Mouse (Mus musculus): ENCODE data around the gene Dbn1.
A peak's percentile ranks its signal among the peaks of the same experiment; 100 is the strongest.
"Not testable (repeated sequence)": the region's sequence is repeated elsewhere in the genome, so short reads cannot be mapped to it uniquely, and the experiment has no call there.

Gene Dbn1

DNA sequence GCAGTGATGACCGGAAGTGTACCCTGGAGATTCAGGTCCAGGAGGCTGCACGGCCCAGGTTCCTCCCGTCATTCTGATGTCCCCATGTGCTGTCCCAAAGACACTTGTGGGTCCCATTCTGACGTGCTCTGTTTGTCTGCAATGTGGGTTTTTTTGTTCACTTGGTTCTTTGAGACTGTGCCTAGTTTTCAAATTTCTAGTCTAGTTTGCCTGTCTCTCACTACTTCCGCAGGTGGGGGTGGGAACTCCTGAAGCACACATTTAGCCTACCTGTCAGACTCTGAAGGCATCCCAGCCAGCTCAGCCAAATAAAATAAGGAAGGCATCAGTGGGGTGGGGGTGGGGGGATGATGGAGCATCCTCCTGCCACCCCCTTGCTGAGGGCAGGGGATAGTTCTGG is 39.8 kb downstream of the Dbn1 start:
- no peak for DNase-seq

DNA sequence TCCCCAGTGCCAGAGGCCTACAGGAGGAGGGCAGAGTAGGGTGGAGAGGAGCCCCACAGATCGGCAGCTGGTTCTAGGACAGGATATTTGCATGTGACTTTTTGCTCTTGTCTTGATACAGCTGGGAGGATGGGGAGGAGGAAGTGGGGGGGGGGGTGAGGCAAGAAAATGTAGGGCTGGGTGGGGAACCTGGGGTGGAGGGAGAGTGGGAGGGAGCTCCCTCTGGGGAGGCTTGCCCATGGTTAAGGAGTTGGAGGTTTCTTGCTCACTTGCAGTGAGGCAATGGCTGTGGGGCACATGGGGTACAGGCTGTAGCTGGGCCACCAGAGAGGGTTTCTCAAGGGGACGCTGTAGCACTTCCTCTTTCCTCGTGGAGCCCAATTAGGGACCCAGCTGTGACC is 40.4 kb downstream of the Dbn1 start:
- peak; percentile 70 for DNase-seq

DNA sequence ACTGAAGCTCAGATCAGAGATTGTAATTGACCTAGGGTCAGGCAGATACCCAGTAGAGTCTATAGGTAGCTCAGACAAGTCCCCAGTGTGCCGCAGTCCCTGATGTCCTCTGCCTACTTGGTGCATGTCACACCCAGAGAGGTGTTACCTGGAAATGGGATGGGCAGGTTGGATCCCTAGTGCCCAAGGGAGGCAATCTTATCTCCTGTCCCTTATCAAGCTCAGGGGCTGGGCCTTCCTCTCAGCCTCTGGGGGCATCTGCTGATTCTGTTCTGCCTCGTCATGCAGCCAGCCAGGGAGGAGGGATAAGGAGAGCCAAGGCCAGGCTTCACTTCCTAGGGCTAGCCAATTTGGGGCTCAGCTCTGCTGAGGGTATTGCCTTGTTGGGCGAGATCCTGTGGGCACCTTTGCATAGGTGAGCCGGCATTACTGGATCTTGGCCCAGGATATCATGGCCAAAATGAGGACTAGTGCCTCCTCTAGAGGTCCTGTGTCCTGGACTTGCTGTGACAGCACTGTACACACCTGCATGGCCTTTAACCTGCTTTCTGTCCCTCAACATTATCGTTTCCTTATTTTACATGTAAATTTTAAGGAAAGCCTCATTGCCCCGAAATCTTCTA is 41.3 kb downstream of the Dbn1 start:
- no peak for DNase-seq

DNA sequence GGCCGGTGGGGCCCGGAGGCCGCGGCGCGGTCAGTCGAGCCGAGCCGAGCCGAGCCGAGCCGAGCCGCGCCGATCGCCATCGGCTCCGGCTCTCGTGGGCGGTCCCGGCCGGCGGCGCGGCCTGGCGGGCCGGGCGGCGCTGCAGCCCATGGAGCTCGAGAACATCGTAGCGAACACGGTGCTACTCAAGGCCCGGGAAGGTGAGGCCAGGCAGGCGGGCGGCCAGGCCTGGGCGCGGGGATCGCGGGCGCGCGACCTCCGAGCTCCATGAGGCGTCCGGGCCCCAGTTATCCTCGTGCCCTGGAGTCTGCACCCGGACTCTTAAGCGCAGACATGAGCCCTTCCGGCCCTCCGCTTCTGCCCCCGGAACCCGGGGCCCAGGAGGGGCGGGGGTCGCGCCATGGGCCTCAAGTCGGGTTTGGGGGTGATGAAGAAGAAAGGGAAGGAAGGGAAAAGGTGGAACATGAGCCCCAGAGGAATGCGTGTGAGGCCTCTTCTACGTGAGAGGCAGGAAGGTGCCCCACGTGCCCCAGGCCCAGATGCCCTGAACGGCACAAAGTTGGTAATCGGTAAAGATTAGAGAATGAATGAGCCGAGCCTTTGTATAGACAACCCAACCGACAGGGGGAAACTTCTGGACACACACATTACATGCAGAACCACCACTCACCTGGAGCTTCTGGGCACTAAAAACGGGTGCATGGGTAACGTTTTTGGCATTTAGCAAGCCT is 42.4 kb downstream of the Dbn1 start:
- no peak for DNase-seq

DNA sequence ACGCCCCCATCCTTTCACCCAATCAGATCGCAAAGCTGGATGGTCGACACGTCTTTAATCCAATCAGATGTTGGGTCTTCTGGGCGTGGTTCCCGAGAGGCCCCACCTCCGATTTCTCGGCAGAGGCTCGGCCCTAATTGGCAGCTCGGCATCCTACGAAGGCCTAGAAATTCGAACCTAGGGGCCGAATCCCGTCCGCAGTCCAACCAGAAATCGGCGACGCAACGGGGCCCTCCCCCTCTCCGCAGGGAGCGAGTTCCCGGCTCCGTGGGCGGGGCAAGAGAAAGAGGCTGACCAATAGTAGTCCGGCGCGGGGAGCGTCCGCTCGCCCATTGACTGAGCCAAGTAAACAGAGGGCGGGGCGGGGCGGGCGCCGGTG is 43.0 kb downstream of the Dbn1 start, which contains the start of gene Grk6:
Grk6 (plus strand) TSS at position 136 of the 379 bp plus-strand sequence.
- peak; percentile 100 for DNase-seq

DNA sequence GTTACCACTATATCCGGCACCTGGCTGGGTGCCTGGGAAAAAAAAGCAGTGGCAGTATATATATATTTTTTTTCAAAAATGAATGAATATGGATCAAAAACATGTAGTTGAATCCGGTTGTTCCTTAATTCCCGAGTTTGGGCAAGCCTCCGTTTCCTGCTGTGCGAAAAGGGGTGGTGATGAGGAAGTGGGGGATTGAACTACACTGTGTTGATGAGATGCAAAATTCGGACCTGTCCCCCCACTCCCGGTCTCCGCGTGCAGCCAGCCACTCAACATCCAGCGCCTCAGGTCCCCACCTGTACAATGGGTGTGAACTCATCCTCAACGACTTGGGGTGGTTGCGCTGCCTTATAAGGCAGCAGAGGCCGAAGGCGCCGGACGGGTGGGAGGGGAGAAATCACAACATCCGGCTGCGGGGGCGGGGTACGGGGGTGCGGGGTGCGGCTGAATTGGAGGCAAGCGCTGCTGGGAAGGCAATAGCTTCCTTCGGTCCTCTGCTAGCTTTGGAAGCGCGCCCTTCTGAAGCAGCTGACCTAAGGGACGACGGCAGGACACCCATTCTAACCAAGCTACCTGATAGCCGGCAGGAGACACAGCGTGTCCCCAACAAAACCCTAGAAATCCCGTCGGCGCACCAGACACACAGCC is 43.5 kb downstream of the Dbn1 start:
- DNase-seq: peak; percentile 90

DNA sequence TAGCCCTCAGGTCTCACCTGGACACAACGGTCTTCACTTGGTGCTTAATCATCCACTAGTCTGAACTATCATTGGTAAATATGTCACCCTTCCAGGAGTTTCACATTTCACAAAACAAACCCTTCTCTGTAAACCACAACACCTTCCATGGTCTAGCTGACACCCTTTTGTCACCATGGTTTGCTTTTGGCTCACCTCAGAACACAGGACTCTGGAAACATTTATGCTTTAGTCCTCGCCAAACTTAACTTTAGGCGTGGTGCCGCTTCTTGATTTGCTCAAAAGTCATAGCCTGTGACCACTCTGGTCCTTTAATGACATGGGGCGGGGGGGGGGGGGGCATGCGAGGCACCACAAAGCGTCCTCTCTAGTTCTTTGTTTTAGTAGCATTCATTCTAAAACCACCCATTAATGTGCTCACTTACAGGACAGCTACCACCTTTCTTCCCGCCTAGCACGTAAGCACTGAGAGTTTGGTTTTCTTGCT is 44.1 kb downstream of the Dbn1 start:
- DNase-seq: no peak

DNA sequence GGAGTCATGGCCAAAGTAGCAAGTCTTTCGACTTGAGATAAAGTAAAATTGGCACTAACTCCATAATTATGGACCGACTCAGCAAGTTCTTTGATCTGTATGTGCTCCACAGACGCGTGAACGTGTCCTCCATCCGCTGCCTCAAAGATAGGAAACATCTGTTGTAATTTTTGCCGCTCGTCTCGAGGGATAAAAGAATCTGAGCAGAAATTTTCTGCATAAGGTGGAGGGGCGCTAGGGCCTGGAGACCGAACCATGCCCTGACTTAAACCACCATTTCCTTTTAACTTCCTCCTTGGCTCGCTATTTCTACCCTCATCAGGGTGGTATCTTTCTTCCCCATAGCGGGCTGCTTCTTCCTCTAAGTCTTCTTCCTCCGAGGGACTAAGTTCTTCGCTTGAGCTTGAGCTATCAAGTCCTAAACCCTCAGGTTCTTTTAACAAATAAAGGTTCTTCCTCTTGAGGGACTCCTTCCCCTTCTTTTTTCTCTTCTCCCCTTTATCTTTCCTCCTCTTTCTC is 50.7 kb downstream of the Dbn1 start:
- DNase-seq: not testable (repeated sequence)

DNA sequence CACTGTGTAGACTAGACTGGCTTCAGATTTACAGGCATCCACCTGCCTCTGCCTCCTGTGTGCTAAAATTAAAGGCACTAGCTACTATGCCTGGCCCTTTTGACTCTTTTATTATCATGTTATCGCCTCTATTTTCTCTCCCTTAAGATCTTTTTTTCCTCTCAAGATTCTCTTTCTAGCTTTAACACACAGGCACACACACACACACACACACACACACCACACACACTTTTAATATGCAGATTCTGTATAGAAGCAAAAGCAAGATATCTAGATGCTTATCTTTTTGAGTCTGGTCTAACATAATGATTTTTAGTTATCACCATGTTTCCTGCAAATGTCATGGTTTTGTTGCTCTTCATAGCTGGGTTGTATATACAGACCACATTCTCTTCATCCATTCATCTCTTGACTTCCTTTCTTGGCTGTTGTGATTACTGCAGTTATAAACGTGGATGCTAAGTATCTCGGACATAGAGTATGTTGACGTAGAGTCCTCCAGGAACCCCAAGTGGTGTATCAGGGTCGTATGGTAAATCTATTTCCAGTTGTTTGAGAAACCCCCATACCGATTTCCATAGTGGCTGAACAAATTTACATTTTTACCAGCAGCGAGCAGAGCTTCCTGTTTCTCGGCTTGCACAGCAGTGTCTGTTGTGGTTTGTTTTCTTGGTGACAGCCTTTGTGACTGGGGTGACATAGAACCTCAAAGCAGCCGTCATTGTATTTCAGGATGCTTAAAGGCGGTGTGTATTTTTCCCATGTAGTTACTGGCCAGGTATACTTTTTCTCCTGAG is 55.8 kb downstream of the Dbn1 start:
- peak; percentile 59 for DNase-seq

DNA sequence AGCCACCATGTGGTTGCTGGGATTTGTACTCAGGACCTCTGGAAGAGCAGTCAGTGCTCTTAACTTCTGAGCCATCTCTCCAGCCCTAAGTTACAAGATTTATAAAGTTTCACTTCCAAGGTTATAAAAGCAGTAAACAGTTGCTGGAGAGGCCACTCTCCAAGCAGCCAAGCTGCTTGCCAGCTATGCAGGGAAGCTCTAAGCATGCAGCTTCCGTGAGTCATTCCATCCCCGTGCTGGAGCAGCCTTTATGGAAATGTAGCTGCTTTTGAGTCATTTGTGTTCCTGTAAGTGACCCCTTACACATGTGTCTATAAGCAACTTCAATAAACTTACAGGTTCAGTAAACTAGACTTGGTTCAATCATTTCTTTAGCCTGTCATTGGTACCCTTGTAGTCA is 57.3 kb downstream of the Dbn1 start:
- no peak for DNase-seq

DNA sequence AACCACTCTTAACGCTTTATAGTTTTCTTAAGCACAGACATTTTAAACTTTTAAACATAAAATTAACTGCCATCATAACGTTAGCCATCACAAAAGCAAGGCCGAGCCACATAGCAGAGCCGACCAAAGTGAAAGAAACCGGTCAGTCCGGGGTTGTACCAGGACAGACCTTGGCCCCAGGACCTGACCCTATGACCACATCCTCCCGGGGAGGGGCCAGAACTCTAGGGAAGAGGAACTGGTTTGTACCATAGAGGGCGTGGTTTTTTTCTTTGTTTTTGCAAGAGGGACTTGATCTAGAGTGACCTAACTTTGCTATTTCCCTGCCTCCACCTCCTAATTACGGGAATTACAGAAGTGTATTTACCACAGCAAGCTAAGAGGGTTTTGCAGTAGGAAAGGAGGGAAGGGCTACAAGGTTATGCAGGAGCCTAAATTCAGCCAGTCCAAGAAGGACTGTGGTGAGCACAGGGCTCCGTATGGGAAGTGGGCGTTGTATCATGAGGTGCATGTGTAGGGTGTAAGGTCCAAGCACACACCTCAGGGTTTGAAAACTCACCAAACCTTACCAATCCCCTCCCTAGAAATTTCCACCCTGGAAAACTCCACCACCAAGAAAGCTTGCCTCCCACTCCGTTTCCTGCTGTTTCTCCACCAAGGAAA is 58.6 kb downstream of the Dbn1 start:
- DNase-seq: peak; percentile 93

DNA sequence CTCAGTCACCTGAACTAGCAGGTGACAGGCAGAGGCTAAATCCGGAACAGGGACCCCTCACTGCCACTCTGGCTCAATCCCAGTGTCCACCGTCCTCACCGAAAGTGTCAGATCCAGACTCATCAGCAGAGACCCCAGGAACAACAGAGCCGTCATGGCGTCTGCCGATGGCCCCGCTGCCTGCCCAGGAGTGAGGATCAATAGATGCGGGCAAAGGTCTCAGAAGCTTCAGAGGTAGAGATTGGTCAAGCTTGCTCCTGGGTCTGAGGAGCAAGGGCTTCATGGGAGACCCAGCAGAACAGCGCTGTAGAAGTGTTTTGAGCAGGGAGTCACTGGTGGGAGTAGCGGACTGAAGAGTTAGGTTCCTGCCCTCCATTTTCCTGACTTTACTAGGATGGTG is 61.3 kb downstream of the Dbn1 start, which contains the start of gene F12:
F12 (minus strand) TSS at position 181 of the 400 bp plus-strand sequence.
- DNase-seq: no peak
